Mouse (Mus musculus): ENCODE results near the gene Thpo.

The Thpo gene

DNA sequence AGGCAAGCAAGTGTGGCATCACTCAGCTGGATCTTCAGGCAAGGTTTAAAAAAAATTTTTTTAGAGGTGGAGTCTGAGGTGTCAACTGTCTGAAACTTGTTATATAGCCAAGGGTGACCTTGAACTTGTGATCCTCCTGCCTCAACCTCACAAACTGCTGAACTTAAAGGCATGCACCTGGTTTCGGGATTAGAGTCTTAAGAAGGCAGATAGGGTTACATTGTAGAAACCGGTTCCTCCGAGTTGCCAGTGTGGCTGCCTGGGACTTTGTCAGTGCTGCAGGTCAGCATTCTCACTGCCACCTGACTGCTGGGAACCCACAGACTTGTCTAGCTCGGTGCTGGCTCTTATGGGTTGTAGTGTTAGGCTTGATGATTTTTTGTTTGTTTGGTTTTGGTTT, 11.1 kb downstream of the Thpo start:
- no peak for DNase-seq

DNA sequence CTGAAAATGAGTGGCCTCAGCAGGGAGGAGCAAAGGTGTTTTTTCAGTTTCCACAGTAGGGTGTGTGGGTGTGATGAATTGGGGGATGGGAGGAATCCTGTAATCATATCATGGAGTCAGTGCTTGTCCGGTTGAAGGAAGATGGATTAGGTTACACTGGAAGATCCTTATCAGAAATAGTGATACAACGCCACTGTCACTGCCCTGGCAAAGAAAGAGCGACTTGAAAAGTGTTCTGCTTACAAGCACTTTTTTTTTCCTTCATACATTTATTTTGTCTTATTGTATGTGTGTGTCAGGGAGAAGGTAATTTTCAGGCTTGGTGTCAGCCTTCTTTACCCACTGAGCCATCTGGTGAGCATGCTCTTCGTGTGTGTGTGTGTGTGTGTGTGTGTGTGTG, 11.6 kb downstream of the Thpo start:
- no peak for DNase-seq

DNA sequence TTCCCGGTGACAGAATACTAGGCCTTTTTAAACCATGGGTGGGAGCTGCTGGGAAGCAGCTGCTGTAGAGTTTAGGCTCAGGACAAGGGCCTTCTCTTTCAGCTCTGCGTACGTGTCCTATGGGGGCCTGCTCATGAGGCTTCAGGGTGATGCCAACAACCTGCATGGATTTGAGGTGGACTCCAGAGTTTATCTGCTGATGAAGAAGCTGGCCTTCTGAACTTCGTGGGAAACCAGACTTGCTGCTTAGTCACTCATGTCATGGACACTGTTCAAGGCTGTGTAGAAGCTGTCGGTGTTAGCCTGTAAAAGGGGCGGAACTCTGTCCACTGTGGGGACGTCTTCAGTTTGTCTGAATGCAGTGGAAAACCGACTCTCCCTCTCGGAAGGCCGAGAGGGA, 12.5 kb downstream of the Thpo start:
- no peak for DNase-seq

DNA sequence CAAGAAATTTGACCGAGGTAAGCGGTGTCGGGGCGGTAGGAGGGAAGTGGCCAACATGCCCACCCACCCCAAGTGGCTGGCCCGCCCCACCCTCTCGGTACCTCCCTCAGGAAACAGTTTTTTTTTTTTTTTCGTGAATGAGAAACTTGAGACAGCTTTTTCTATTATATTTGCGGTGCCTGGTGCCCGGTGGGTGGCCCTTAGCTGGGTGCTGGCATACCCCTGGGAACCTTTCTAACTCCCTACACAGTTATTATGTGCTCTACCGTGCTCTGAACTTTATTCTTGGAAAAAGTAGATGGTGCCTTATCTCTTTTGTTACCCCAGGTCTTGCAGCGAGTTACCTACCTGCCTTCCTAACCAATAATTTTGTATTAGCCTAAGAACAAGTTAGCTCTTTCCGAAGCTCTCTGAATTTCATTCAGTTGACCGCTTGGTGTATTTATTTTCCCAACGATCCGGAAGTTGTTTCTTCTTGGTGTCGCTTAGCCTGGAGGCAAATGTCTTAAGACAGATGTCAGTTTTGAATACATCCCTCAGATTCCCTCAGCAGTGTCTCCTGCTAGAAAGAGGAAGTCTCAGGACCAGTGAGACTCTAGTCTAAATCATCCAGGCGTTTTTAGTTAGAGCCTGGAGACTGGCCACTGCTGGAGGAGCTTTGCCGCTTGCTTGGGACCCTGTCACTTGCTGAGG, 16.2 kb downstream of the Thpo start:
- DNase-seq: no peak

DNA sequence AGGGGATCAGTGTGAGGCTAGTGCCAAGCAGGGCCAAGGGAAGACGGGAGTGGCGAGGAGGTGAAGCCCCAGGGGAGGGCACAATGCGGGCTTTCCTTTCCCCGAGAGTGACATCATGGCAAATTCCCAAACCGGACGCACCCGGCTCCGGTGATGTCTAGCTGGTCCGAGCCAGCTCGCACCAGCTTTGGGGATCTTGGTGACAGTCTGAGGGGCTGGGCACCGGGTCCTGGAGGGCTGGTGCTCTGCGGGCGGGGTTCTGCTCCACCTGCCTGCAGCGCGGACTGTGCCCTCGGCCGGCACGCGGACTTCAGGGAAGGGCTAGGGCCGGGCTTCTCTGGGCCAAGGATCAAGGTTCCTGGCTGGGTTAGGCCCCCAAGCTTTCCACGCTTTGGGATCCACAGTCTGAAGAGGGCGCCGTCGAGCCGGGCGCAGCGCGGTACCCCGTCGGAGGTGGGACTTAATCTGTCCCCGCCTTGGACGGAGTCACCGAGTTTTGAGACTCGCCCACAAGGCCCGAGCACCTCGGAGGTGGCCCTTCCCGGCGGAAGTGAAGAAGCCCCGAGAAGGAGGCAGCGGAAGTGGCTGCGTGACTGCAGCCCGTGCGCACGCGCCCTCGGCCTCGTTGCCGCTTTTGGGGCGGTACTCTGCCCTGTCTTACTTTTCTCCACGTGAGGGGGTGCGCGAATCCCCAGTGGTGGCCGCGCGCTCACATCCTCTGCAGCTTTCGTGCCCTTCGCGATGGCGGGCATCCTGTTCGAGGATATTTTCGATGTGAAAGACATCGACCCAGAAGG, 16.9 kb downstream of the Thpo start, which contains the start of the genes Polr2h and Clcn2:
Gene Polr2h (plus strand): TSS at position 485 of the 797 bp plus-strand sequence.
Gene Clcn2 (minus strand): TSS at position 566 of the 797 bp plus-strand sequence.
- peak; percentile 94 for DNase-seq

DNA sequence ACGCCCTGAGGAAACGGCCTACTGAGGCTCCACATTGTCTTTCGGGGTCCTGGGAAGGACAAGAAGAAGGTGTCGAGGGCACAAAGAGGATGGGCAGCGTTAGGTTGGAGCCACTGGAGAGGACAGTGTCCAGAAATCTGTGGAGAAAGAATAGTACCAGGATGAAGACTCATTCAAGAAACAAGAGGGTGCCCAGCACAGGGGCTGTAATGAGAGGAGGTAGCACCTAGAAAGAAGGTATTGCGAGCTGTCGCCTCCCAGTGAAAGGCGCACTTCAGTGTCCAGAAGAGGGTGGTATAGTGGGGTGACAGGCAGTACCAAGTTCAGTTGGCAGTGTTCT, 17.5 kb downstream of the Thpo start:
- DNase-seq: no peak

DNA sequence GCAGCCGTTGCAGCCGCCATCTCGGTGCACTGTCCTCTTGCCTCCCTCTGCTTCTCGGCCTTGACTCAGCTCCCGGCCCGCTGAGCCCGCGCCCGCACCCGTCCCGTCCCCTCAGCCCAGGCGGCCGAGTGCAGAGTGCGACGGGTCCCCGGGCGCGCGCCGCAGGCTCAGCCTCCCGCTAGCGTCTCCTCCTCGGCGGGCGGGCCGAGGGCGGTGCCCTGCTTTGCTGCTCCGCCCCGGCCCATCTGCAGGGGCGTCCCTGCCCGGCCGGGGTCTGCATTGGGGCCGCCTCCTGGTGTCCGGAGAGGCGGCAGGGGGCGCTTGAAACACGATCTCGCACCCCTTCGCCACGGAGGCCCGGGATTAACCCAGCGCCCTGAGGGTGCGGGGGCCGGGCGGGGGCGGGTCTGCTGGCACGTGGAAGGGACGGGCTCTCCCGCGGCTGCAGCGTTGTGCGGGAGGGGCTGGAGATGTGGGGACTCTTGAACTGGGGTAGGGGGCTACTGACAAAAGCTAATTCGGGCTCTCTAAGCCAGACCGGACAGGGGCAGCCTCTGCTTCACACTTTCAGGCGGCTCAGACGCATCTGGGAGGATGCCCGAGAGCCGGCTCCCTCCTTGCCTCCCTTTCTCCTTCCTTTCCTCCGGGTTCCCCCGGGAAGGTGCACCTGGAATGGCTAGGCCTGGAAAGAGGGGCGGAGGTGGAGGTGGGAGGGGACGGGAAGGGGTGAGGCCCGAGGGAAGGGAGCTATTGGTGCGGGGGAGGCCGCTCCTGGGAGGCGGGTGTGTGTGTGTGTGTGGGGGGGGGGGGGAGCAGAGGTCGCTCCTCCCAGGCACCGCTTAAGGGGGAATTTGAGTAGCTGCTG, 18.1 kb downstream of the Thpo start:
- DNase-seq: peak; percentile 78

DNA sequence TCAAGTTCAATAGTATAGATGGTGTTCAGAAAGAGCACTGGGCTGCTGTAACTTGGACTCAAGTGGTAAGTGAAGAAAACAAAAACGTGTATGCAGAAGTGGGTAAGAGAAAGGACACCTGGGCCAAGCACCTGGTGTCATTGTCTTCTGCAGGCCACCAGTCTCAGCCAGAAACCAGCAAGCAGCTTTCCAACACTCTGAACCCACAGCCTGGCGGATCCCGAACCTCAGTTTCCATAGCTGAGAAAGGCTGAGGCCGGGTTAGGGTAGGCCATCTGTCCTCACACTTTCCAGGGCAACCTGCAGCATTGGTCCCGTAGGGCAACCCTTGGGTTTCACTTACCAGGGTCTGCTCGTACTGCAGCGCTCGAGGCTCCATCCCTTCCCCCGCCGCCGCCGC, 18.7 kb downstream of the Thpo start:
- DNase-seq: no peak

DNA sequence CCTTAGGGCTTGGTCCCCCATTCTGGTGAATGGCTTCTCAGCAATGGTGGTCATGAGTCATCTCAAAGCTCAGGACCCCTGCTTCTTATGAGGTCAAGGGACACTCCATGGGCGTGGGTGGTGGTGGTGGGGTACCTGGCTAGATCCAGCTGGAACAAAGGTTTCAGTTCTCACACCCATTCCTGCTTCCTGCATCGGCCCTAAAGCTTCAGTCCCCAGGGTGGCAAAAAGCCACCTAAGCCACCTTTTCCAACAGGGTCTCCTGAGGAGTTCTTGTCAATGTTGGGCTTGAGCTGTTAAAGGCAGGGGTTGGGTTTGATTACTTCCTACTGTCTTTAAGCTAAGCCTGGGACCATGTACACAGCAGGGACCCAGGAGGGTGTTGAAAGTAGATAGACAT, 19.1 kb downstream of the Thpo start:
- DNase-seq: no peak

DNA sequence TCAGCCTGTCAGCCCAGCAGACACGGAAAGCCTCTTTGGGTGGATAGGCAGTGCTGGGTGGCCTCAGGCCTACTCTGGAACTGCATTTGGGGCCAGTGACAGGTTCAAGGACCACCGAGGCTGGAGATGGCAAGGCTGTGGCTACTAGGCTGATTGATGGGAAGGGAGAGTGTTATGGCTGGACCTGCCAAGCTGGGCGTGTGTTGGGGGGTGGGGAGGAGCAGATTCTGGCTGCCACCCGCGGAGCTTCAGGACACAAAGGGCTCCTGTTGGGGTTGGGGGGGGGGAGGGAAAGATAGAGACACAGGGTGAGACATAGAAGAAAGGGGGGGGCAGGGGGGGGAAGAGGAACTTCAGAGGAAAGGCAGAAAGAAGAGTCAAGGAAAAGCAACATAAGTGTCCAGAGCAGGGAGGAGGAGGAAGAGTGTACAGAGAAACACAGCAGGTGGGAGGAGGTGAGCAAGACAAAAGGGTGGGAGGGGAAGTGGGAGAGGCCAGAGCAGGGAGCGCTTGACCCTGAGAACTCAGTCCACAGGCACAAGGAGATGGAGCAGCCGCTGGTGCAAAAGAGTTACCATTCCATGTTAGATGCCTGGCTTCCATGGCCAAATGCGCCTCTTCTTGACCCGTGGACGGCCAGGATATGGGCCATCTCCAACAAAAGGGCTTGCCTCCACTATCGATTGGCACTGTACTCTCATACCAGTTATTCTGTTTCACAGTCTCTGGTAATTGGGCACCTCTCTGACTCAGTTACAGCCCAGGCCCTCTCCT, 19.8 kb downstream of the Thpo start:
- no peak for DNase-seq

DNA sequence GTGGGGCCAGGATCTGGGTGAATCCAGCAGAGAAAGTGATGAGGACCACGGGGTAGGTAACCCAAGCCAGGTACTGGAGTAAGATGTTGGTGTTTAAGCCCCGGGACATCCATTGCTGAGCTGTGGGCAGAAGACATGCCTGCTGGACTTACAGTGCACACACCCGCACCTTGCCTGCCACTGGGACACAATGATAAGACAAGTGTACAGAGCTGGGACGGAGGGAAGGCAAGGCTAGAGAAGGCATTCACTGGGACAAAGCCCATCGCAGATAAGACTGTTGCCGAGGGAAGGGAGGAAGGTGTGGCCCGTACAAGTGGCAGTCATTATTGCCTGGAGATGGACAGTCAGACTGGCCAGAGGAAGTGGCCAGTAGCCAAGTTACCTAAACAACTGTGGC, 21.4 kb downstream of the Thpo start:
- DNase-seq: no peak

DNA sequence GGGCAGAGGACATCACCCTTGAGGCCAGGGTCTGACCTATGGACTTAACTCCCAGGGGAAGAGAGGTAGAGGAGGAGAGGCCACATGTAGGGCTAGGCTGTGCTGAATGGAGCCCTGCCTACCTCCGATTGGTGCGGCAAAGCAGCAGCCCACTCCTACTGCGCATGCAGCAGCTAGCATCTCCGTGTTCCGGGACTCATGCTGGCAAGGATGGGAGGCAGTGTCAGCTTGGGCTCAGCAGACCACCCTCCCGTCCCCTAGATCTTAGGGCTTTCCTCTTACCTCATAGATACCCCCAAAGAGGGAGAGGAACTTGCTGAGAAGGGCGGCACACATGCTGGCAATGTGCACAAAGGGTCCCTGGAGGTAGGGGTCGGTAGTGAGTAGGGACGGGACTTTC, 22.1 kb downstream of the Thpo start:
- no peak for DNase-seq

DNA sequence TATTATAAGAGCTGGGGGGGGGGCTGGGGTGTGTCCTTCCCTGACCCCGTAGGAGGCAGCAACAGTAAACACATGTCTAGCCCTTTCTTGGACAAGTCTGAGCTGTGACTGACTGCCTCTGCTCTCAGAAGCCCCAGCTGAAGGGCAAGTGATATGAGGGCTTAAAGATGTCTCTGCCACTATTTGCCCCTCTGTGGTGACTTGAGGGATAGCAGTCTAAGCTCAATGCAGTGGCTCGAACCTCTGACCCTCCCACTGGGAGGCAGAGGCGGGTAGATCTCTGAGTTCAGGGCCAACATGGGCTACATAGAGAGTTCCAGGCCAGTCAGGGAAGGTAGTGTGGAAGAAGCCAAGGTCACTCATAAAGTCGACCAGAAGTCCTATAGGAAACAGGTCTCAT, 23.5 kb downstream of the Thpo start:
- no peak for DNase-seq

DNA sequence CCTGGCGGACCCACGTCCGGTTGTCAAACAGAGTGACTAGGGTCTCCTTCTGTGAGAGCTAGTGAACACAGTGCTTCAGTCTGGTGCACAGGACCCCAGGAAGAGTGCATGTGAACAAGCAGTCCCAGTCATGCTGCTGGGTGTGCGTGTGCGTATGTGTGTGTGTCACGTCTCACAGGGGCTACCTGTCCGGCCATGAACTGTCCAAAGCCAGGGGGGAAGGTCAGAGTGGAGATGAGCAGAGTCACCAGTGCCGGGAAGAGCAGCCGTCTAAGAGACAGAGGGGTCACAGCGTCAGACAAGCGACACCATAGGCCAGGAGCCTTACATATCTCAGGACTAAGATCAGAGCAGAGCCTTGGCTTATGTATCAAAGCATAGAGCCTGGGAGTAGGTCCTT, 23.9 kb downstream of the Thpo start:
- no peak for DNase-seq

DNA sequence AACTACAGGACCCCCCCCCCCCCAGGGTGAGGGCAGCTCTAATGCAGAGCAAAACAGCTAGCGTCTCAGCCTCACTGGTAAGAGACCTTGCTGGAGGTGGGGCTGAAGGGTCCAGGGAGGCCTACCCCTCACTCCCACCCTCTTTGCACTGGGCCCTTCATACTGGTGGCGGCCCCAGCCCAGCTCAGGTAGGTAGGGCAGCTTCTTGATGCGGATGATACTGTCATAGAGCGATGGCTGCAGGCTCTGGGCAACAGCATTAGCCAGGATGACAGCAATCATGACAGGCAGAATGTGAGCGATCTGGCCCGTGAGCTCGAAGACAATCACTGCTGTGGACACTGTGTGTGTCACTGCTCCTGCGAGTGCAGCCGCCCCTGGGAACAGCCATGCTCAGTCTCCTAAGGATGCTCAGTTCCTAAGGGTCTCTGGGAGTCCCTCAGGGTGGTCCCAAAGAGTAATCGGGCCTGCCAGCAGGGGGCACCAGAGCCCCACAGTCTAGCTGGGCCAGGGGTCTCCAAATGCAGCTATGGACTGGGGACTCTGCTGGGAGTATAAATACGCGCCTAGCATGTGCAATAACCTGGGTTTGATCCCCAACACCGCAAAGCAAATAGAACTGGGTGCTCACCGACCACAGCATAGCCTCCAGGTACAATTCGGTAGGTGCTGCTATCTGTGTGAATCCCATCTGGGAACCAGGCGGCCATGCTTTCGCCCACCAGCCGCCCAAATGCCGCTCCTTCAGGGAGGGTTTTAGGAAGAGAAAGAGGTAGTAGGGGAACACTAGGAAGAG, 25.2 kb downstream of the Thpo start:
- DNase-seq: peak; percentile 86

DNA sequence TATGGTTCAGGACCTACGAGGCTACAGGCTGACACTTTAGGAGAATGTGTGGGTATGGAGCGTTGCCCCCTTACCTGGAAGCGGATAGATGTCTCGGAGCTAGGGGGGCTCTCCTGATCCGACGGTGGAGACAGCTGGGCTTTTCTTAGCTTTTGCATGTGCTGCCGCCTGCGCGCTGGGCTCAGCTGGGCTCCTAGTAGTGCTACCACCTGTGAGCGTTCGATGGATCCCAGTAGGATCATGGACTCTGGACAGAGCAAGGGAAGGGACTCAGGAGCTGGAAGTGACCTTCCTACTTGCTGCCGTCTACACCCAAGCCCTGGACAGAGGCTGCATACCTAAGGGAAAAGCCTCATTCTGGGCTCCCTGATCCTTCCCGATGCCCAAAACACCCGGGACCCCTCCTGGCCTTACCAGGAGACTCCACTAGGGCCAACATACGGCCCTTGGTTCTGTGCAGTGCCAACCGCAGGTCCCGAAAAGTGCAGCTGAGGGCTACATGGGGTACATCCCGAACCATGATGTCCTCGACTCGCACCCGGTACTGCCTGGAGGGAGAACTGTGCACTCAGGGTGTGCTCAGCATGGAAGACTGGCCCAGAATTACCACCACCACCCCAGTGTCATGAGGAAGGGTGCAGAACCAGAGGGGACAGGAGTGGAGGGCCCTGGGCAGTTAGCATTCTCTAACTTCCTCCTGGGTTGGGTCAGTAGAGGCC, 25.9 kb downstream of the Thpo start:
- no peak for DNase-seq

DNA sequence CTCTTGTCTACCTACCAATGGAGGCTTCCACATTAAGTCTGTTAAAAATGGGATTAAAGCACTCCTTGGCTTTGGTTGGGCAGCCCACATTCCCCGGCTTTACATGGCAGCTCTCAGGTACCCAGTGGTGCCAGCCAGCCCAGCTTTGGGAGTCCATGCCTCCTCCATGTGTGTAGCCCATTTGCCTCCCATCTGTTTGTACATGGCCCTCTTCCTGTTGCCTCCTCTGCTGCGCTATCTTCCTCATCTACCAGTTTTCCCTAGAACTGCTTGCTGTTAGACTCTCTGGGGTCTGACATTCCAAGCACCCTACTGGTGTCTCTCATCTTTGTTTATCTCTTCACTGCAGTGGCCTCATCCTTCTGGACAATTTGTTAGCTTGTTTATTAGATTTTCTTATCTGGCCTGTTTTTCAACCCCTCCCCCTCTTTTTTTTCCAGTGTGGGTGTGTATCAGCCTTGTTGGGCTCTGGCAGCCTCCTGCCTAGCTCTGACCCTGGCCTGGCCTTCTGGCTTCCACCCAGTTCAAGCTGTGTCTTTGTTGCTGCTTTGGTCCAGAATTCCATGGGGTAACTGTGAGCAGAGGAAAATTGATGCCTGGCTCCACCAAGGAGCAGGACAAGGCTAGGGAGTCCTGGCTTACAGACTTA, 27.8 kb downstream of the Thpo start:
- DNase-seq: no peak

DNA sequence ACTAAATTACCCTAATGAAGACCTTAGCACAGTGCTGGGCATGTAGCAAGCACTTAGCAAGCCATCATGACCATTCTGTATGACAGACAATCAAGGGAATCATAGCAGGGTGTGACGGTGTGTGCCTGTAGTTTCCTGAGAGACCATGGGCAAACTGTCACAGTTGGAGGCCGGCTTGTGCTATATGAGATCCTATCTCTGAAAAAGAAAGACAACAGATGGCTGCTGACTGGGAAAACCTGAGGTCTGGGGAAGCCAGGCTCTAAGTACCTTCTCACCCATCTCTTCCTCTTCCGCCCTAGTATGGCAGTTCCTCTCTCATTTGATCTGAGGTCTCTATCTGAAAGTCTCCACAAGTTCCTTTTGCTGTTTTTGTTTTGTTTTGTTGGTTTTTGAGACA, 28.5 kb downstream of the Thpo start:
- no peak for DNase-seq

DNA sequence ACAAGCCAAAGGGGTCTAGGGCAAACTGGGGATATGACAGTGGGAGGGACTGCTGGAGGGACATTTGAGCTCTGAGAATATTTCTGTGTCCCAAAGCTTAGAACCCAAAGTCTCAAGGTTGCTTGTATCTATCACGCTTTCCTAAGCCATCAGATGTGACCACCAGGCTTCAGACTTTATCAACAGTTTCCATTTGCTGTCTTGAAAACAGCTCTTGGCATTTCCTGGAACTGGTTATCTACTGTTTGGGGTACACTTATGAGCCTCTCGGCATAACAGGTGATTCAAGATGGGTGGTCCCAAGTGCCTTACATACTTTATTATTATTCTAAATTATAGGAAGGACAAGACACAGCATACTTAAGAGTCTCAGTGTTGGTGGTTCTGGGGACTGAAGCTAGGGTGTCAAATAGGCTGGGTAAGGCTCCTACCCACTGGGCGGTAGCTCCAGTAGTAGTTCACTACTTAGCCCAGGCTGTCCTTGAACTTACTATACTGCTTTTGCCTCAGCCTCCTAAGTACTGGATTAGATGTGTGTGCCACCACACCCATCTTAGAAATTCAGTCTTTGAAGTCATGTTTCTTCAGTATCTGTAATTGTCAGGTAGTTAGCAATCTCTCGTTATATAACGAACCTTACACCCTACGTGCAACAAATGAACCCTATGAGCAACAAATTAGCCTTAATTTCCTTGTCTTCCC, 30.5 kb downstream of the Thpo start:
- DNase-seq: no peak

DNA sequence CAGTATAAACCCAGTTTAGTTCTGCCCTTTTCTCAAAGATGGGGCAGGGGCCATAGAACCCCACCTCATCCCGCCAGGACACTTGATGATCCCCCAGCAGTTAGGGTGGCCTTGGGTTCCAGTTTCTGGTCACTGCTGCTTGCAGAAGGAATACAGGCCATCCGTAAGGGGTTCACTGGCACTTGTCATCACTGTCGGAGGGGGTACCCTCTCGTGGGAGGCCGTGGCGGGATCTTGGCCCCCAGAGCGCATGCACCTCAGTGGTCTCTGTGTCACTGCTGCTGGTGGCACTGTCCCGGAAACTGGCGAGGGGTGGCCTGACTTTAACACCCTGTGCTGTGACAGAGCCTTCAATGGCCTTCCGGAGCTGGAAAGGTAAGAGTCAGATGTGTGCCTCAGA, 31.2 kb downstream of the Thpo start:
- DNase-seq: no peak

Measured in right cerebral cortex, postnatal 4 days (tissue).